Mouse (Mus musculus) liver, embryonic 16.5 days (tissue): Measurements from ENCODE around the gene Zfp605. TPM values are rescaled to one million over a fixed set of nuclear protein-coding genes. Genes with fewer than 3 reads are reported as not detected.
"Not testable (repeated sequence)": the region's sequence is repeated elsewhere in the genome, so short reads cannot be mapped to it uniquely, and the experiment has no call there.

Experiments used
- ATAC-seq: fragments of 200-750 bp; cut with Nextera tagmentation; 2 replicates; pipeline ENCODE4 v1.8.0; 2017; ENCODE audit warnings: low read depth, mild to moderate bottlenecking, moderate number of reproducible peaks, moderate library complexity
- H3K27ac ChIP-seq: fragments of 300-500 bp; sonication (generic); 2 replicates; pipeline ENCODE4 v1.5.1; 2014; ENCODE audit warnings: mild to moderate bottlenecking, low read length
- H3K27me3 ChIP-seq: fragments of 300-500 bp; sonication (generic); 2 replicates; pipeline ENCODE4 v1.6.1; 2014; ENCODE audit warnings: low read depth, low read length, mixed read lengths; ENCODE audit not compliant: control insufficient read depth, insufficient read depth
- H3K36me3 ChIP-seq: fragments of 300-500 bp; sonication (generic); 2 replicates; pipeline ENCODE4 v1.6.1; 2014; ENCODE audit warnings: mild to moderate bottlenecking; ENCODE audit not compliant: control insufficient read depth, insufficient read depth
- H3K4me1 ChIP-seq: fragments of 300-500 bp; sonication (generic); 2 replicates; pipeline ENCODE4 v1.6.1; 2014; ENCODE audit warnings: low read depth, low read length, mixed read lengths; ENCODE audit not compliant: control insufficient read depth
- H3K4me2 ChIP-seq: fragments of 300-500 bp; sonication (generic); 2 replicates; pipeline ENCODE4 v1.6.1; 2014; ENCODE audit warnings: low read depth, low read length, mixed read lengths
- H3K4me3 ChIP-seq: fragments of 300-500 bp; sonication (generic); 2 replicates; pipeline ENCODE4 v1.5.1; 2014; ENCODE audit warnings: low read depth, mild to moderate bottlenecking, low read length
- H3K9ac ChIP-seq: fragments of 300-500 bp; sonication (generic); 2 replicates; pipeline ENCODE4 v1.6.1; 2014; ENCODE audit warnings: low read depth, low read length
- H3K9me3 ChIP-seq: fragments of 300-500 bp; sonication (generic); replicated peaks from 2 replicates; pipeline ENCODE4 v1.6.1; 2016; ENCODE audit warnings: low read length; ENCODE audit not compliant: control insufficient read depth
- WGBS: fragments of 180-500 bp; shearing (Covaris S2); extraction: QIAGEN DNeasy Blood & Tissue Kit; methylation state at CpG from one replicate; pipeline ENCODE4 v1.1.7; 2014; ENCODE audit not compliant: insufficient replicate concordance; 5-methylcytosine and 5-hydroxymethylcytosine counted together
- polyA plus RNA-seq: library from polyadenylated mRNA; unstranded; fragments of >200 nt; fragmentation: Nextera tagmentation; extraction: Ambion mirVana; gene quantifications from 2 replicates; pipeline ENCODE4 v1.2.1, GENCODE M21; 2015

Zfp605 gene
- polyA plus RNA-seq, 1 experiment from 2014 or later, result 0.99 TPM

DNA sequence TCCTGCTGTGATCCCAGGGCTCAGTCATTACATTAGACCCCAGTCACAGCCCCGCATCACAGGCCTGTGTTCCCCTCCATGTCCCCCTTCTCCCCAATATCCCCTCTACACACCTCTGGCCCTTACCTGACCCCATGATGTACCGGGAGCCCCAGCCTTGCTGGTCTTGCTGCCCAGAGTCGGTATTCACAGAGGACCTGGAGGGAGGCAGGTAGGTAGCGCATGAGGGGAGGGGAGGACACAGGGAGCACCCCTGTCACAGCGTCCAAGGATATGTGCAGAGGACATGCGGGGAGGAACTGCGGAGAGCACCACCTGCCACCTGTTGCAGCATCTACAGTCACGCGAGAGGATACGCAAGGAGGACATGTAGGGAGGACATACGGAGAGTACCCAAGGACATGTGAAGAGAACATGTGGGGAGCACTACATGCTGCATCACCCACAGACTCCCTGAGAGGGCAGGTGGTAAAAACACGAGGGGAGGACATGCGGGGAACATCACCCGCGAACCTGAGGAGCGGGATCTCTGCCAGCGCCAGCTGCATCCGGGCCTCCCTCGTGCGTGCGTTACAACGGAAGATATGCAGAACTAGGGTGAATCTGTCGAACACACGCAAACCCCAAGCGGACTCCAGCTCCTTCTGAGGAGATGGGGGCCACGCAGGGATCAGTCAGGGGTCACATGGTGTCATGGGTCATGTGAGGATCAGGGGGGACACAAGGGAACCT, 3.6 kb upstream of the Zfp605 start:
- Histone ChIP-seq H3K36me3 (peaks cover 31% of the 10 kb centered on the region), H3K27me3 (peaks cover 4% of the 10 kb centered on the region), H3K4me2 (peak overlapping the region; percentile 93), H3K4me3 (no peak overlapping the region; the same call in 1 of the 2 replicates), H3K9me3 (no peaks in the 10 kb centered on the region), H3K4me1 (peaks cover 25% of the 10 kb centered on the region), H3K9ac (no peak overlapping the region), H3K27ac (no peak overlapping the region)
- WGBS, result 92% methylated on average over 26 of the region's 26 CpGs
- no peak for ATAC-seq

DNA sequence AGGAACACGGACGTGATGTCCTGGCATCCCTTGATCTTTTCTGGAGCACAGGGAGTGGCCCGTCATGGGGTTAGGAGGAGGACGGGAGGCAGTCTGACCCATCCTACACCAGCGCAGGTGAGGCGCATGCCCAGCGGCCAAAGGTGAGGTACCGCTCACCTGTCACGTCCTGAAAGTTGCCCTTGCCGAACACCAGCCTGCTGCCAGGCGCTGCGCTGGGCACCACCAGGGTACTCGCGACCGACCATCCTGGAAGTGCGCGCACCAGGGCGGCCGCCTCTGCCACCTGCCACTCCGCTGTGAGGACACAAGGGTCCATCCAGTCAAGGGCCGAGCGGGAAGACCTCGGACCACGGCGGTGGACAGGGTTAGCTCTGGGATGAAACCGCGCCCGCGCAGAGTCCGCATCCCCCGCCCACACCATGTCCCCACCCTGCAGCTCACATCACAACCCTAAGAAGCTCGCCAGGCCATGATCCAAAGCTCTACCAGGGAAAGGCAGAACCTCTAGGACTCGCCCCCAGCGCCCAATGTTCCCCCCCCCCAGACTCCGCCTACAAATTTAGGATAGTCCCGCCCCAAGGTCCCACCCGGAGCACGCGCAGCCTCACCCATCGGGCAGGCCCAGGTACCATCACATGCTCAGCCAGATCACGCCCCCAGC, 2.9 kb upstream of the Zfp605 start:
- no peak; the same call in 1 of the 2 replicates for ATAC-seq
- H3K9ac ChIP-seq, result peak overlapping the region; percentile 78
- no peaks in the 10 kb centered on the region for H3K9me3 ChIP-seq
- peak overlapping the region; percentile 95 for H3K27ac ChIP-seq
- peak overlapping the region; percentile 79 for H3K4me3 ChIP-seq
- H3K4me1 ChIP-seq, result peaks cover 18% of the 10 kb centered on the region
- 15% methylated on average over 41 of the region's 41 CpGs for WGBS
- H3K4me2 ChIP-seq, result peak overlapping the region; percentile 93
- peaks cover 31% of the 10 kb centered on the region for H3K36me3 ChIP-seq
- no peaks in the 10 kb centered on the region for H3K27me3 ChIP-seq

DNA sequence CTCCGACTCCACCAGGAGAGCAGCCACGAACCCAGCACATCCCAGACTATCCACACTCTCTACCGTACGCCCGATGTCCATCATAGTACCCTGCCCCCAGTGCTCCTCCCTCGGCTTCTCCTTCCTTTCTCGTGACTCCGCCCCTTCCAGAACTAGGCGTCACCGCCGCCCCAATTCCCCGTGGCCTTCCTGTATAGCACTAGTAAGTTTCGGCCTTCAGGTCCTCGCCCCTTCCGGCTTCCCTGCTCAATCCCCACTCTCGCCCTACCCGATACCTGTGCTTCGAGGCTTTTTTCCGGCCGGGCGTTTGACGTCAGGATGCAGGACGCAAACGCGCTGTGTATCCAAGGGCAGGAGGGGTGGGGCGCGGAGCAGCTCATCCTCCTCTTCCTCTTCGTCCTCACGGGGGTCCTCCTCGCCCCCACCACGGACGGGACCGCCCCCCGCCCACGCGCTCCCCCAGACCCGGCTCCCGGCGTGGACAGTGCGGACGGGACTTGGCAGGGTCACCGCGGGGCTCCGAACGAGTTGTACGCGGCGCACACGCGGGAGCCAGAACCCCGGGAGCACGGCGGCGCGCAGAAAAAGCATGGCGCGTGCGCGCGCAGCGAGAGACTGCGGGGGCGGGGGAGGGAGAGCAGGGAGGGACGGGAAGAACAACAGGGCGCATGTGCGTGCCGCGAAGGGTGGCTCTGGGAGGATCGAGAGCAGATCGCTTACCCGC, 2.1 kb upstream of the Zfp605 start, which contains the start of gene Gtpbp6:
TSS of gene Gtpbp6 (minus strand) at position 617 of the 724 bp plus-strand sequence.
- whole genome bisulfite sequencing, result under 1% methylated on average over 71 of the region's 71 CpGs
- Histone ChIP-seq H3K9me3 (no peaks in the 10 kb centered on the region), H3K9ac (peak within 1 kb of the TSS; percentile 78), H3K36me3 (peaks cover 31% of the 10 kb centered on the region), H3K4me3 (peak within 1 kb of the TSS; percentile 79), H3K27me3 (no peaks in the 10 kb centered on the region), H3K27ac (peak within 1 kb of the TSS; percentile 95), H3K4me1 (peaks cover 17% of the 10 kb centered on the region), H3K4me2 (peak within 1 kb of the TSS; percentile 93)
- peak; percentile 86 for ATAC-seq

DNA sequence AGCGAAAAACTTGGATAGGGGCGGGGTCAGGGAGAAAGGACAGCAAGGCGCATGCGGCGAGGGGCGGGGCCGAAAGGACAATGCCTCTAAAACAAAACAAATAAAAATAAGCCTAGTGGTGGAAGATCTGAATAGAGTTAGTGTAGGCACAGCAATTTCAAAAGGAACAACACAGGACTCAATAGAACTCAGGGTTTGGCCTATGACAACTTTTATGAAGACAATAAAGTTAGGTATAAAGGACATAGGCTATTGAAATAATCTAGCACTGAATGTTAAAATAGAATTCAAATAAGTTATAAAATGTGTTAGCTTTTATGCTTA, 1.6 kb upstream of the Zfp605 start:
- H3K27me3 ChIP-seq, result no peaks in the 10 kb centered on the region
- no peak for ATAC-seq
- H3K9ac ChIP-seq, result peak overlapping the region; percentile 78; the same call in 1 of the 2 replicates
- peak overlapping the region; percentile 95 for H3K27ac ChIP-seq
- no peaks in the 10 kb centered on the region for H3K9me3 ChIP-seq
- H3K36me3 ChIP-seq, result peaks cover 26% of the 10 kb centered on the region
- peaks cover 17% of the 10 kb centered on the region for H3K4me1 ChIP-seq
- peak overlapping the region; percentile 93 for H3K4me2 ChIP-seq
- peak overlapping the region; percentile 79 for H3K4me3 ChIP-seq
- WGBS, result under 1% methylated on average over 7 of the region's 7 CpGs

DNA sequence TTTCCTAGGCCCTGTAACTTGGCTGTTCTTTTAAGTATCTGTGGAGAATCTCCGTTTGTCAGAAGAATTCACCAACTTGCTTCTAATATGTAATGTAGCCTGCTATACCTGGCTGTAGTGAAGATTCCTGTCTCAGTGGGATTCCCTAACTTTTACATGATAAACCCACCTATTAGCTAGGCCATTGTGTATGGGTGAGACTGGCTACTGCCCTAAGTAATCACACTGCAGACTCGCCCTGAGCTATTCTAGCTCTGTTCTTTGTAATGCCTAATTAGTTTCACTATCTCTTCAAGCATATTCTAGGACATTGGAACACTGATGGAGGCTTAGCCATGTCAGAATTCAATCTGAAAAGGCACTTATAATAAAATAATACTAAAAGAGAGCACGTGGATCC, 12.5 kb downstream of the Zfp605 start:
- not testable (repeated sequence) for H3K36me3 ChIP-seq

DNA sequence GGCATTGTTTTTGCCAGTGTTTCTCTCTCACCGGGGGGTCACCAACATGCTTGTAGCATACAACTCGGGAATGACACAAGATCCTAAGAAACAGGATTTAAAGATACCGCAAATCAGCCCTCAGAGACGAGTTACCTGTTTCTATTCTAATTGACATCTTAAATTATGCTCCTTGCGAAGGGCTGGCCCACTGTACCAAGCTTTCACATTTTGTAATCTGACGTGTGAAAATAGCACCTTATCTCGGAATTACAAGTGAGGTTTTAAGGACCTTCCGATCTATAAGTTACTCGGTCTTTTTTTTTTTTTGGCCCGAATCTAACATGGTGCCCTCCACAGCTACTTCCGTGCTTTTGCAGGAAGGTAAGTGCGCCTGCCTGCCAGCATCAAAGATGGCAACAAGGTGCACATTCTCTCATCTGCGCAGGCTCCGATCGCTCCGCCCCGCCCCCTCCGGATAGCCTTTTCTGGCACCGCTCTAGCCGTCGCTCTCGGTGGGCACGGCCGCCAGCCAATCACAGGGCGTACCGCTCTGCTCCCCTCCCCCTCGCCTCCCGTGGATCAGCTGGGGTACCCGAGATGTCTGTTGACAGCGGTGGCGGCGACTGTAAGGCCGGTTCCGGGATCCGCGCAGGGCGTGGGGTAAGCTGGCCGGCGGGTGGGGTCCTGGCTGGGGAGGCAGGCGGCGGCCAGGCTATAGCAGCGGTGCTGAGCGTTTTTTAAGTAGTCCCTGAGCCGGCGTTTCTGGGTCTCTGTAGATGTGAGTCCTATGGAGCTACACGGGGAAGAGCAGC, 25.6 kb downstream of the Zfp605 start, which contains the start of gene Chfr:
TSS of gene Chfr (plus strand) at position 550 of the 794 bp plus-strand sequence.
- H3K27ac ChIP-seq, result peak within 1 kb of the TSS; percentile 92
- 4% methylated on average over 44 of the region's 46 CpGs for WGBS
- H3K36me3 ChIP-seq, result peaks cover 5% of the 10 kb centered on the region; the same call in 1 of the 2 replicates
- peak within 1 kb of the TSS; percentile 90 for H3K9ac ChIP-seq
- peaks cover 5% of the 10 kb centered on the region for H3K4me1 ChIP-seq
- peak within 1 kb of the TSS; percentile 81 for H3K4me2 ChIP-seq
- ATAC-seq, result peak; percentile 100
- no peaks in the 10 kb centered on the region for H3K27me3 ChIP-seq
- H3K9me3 ChIP-seq, result 0 out of 2 replicates have a peak, but pooled peaks cover 2% of the 10 kb centered on the region
- peak within 1 kb of the TSS; percentile 94 for H3K4me3 ChIP-seq

More for the DNA sequence above, 12.5 kb downstream of the Zfp605 start:
- H3K4me2 ChIP-seq, H3K4me1 ChIP-seq, ATAC-seq, H3K9me3 ChIP-seq, H3K9ac ChIP-seq, H3K4me3 ChIP-seq, H3K27ac ChIP-seq, H3K27me3 ChIP-seq: not testable (repeated sequence)
- 65% methylated on average over 3 of the region's 3 CpGs for WGBS

DNA sequence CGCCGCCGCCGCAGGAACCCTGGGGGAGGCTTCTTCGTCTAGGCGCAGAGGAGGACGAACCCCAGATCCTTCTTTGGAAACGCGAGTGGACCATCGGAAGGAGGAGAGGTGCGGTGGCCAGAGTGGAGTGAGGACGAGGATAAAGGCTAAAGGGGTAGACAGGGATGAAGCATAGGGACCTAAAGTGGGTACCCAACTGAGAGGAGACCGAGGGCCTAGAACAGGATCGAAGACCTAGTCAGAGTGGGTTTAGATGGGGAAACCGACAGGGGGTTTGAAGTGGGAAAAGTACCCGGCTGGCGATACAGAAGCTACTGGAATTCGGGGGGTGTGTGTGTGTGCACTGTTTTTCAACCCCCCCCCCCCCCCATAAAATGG, 26.2 kb downstream of the Zfp605 start:
- Histone ChIP-seq H3K4me3 (peak overlapping the region; percentile 94), H3K27me3 (no peaks in the 10 kb centered on the region), H3K27ac (peak overlapping the region; percentile 92), H3K4me1 (peaks cover 5% of the 10 kb centered on the region), H3K4me2 (peak overlapping the region; percentile 81), H3K9ac (peak overlapping the region; percentile 90), H3K9me3 (0 out of 2 replicates have a peak, but pooled peaks cover 2% of the 10 kb centered on the region), H3K36me3 (peaks cover 5% of the 10 kb centered on the region; the same call in 1 of the 2 replicates)
- 3% methylated on average over 18 of the region's 18 CpGs for WGBS
- peak; percentile 3 for ATAC-seq

DNA sequence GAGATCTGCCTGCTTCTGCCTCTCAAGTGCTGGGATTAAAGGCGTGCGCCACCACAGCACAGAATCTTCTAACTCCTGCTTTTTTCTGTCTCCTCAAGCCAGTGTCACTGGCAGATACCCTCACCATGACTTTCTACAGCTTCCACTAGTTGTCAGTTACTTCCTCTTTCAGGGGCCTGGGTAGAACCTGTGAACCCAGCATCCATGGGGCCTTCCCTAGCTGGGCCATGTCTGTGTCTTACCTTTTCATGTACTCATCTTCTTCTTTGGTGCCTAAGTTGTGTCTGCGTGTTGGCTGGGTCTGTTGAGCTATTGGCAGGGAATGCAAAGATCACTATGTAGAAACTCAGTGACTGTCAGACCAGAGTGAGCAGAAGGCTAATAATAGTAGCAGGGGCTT, 27.9 kb downstream of the Zfp605 start:
- Histone ChIP-seq H3K9ac (no peak overlapping the region), H3K4me2 (no peak overlapping the region), H3K4me1 (peaks cover 5% of the 10 kb centered on the region), H3K36me3 (peaks cover 5% of the 10 kb centered on the region; the same call in 1 of the 2 replicates), H3K4me3 (no peak overlapping the region), H3K27ac (no peak overlapping the region), H3K9me3 (0 out of 2 replicates have a peak, but pooled peaks cover 2% of the 10 kb centered on the region), H3K27me3 (no peaks in the 10 kb centered on the region)
- WGBS, result 86% methylated on average over 3 of the region's 3 CpGs
- ATAC-seq, result no peak
